Mouse (Mus musculus) embryonic fibroblast, embryonic 13.5 days (primary cell): Measurements from ENCODE around the gene Gys2. TPM values are rescaled to one million over a fixed set of nuclear protein-coding genes. Genes with fewer than 3 reads are reported as not detected.
"Not testable (repeated sequence)": the region's sequence is repeated elsewhere in the genome, so short reads cannot be mapped to it uniquely, and the experiment has no call there.

Source experiments
- H3K27ac ChIP-seq: 2 replicates; pipeline ENCODE4 v1.5.1; 2012; ENCODE audit warnings: low read length, control low read depth, inconsistent platforms; ENCODE audit not compliant: insufficient read depth
- H3K4me1 ChIP-seq: 2 replicates; pipeline ENCODE4 v1.6.1; 2011; ENCODE audit warnings: low read length; ENCODE audit not compliant: control insufficient read depth, insufficient read depth
- H3K4me3 ChIP-seq: 2 replicates; pipeline ENCODE4 v1.5.1; 2011; ENCODE audit warnings: mild to moderate bottlenecking, control low read depth, low read length; ENCODE audit not compliant: insufficient read depth
- CTCF ChIP-seq: IDR thresholded peaks from 2 replicates; pipeline ENCODE4 v1.5.1; 2011; ENCODE audit warnings: mild to moderate bottlenecking, control low read depth, low read length, moderate library complexity, borderline replicate concordance; ENCODE audit not compliant: insufficient read depth
- POLR2A ChIP-seq: IDR thresholded peaks from 2 replicates; pipeline ENCODE4 v1.6.1; 2011; ENCODE audit warnings: low read depth, mild to moderate bottlenecking, control low read depth, low read length, moderate library complexity
- polyA plus RNA-seq: library from polyadenylated mRNA; stranded (reverse); fragments of >200 nt; gene quantifications from 2 replicates; pipeline ENCODE4 v1.2.4, GENCODE M21; 2011; ENCODE audit warnings: low read depth; ENCODE audit not compliant: missing spikeins, insufficient read length

Gys2 gene
- polyA plus RNA-seq, 1 experiment = not detected

DNA sequence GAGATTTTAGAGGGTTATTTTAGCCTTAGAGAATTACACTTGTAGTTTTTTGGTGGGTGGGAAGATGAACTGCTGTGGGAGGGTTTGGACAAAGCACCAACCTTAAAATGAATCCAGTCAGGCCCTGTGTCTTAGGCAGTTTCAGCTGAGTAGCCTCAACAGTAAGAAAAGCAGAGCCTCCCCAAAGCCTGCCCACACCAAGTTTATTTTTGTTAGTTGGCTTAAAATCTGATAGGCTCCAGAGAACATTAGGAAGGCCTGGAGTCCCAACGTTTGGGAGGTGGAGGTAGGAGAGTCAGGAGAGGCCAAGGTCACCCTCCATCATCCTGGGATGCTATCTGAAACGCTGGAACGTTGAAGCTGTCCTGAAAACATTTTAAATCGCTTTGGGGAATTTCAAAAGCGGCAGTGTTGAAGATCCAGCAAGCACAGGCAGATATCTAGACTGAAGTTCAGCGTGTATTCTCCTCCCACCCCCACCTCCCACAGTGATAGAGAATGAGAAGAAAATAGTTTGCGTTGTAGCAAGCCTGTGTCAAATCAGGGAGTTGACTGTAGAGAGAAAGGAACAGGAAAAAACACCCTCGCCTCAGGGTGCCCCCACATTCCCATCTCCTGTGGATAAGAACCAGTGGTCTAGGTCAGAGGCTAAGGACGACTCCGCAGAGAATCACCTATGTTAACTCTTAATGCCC, 33.6 kb upstream of the Gys2 start:
- Histone ChIP-seq H3K27ac (no peak overlapping the region), H3K4me3 (peak overlapping the region; percentile 64), H3K4me1 (no peaks in the 10 kb centered on the region)

DNA sequence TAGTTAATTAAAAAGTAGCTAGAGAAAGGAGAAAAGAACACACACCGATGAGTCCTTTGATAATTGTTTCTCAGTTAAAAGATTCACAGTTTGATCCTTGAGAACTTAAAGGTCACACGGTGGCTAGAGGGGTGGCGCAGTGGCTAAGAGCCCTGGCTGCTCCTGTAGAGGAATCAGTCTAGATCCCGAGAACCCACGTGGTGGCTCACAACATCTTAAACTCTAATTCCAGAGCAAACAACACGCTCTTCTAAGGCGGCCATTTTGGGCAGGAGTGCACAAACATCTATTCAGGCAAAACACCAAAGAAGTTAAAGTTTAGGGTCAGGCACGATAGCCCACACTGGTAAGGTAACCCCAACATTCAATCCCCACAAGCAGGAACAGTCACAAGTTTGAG, 30.7 kb upstream of the Gys2 start:
- no peak for TF ChIP-seq CTCF
- TF ChIP-seq POLR2A = no peak
- Histone ChIP-seq H3K4me1 (no peaks in the 10 kb centered on the region), H3K4me3 (no peak overlapping the region), H3K27ac (no peak overlapping the region)

More for the DNA sequence above, 33.6 kb upstream of the Gys2 start:
- no peak for TF ChIP-seq CTCF
- TF ChIP-seq POLR2A = no peak

DNA sequence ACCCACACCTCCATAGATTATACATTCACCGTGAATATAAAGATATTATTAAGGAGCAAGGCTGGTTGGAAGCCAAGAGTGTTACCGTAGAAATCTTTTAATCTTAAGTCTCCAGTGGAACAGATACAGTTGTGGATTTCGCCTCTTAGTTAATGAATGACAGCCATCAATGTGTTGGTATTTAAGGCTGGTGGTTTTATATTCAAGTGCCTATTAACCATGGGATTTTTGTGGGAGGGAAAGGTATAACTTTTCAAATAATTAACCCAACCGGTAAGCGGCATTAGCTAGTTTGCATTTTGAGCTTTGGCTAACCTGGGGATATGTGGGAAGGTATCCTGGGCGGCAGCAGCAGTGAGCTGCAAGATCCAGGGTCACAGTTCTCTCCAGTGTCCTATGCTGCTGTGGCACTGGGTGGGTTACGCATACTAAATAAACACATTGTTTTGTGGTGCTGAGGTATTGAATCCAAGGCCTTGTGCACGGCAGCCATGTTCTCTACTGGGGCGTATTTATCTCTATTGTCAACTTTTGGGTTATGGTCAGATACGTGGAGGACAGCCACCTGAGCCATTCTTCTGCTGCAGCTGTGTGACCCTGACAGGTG, 29.7 kb upstream of the Gys2 start:
- H3K4me1 ChIP-seq = no peaks in the 10 kb centered on the region
- no peak overlapping the region for H3K4me3 ChIP-seq
- H3K27ac ChIP-seq = no peak overlapping the region
- TF ChIP-seq POLR2A (no peak), CTCF (no peak)

DNA sequence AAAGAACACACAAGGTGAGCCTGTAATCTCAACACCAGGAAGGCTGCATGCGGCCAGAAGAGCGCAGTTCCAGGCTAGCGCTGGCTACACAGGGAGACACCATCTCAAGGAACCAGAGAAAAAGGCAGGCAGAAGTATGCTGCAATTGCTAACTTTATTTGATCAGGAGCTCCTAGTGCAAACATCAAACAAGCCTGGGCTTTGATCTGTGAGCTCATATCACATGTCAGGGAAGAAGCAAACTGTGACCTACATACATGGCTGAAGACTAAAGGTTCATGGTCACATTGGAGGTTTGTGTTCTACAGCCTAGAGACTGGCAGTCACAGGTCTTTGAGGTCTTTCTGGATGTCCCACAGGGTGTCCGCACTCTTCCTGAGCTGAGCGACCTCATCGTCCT, 17.2 kb upstream of the Gys2 start:
- not testable (repeated sequence) for H3K4me3 ChIP-seq, H3K4me1 ChIP-seq, H3K27ac ChIP-seq

DNA sequence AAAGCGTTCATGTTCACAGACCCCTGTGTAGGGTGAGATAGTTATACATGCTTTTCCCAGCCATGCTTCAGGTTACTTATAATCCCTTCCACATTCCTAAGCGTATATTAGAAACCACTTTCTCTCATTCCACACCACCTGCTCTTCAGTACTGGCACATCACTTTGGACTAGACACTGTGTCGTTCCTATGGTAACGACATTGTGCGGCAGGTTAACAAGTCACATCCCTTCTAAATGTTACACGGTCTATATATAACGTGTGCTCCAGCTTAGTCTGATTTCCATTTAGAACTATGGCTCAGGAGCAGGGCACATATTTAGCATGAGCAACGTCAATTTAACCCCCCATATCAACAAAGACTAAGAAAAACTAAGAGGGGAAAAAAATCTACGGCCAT, 14.7 kb upstream of the Gys2 start:
- Histone ChIP-seq H3K4me3 (no peak overlapping the region), H3K27ac (no peak overlapping the region), H3K4me1 (no peaks in the 10 kb centered on the region)
- TF ChIP-seq CTCF (no peak), POLR2A (no peak)

DNA sequence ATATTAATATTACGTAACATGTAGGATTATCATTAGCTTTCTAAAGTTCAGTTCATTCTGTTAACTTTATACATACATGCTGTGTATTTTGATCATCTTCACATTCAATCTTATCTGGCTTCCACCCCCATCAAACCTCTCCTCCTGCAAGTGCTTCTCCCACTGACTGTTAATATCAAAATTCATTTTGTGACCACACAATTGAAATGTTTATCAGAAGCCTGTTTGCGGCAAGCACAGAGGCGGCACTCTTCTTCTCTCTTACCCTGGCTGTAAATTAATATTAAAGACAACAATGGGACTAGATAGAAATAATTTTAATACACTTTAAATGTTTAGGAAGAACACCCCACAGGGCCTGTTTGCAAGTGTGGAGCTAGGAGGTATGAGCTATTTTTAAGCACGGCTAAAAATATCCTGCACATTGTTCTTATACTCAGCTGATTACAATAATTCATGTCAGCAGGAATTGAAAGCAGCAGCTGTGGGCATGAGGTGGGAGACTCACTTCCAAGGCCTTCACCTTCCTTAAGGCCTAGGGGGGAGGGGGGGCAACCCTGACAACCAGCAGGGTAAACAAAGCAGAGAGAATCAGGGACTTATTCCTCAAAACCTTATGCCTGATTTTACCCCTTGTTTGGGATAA, 12.7 kb upstream of the Gys2 start:
- H3K4me3 ChIP-seq = no peak overlapping the region
- no peak overlapping the region for H3K27ac ChIP-seq
- no peaks in the 10 kb centered on the region for H3K4me1 ChIP-seq
- TF ChIP-seq CTCF (no peak), POLR2A (no peak)

DNA sequence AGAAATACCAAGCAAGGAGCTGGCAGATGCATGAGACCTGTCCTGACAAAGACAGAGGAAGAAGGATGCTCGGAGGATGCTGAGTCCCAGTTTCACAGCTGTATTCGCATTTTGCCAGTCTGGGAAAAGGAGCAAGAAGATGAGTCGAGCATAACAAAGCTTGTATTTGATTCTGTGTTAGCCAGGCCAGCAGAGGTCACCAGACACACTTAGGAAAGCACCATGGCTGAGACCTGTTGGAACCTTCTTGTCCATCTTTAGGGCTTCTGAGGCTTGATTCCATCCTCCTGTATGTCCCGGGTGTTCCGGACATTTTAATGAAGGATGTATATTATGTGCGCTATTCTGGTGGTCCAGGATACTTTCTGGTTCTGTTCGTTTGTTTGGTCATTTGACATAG, 4.3 kb upstream of the Gys2 start:
- H3K27ac ChIP-seq = no peak overlapping the region
- TF ChIP-seq CTCF (no peak), POLR2A (no peak)
- no peaks in the 10 kb centered on the region for H3K4me1 ChIP-seq
- no peak overlapping the region for H3K4me3 ChIP-seq

DNA sequence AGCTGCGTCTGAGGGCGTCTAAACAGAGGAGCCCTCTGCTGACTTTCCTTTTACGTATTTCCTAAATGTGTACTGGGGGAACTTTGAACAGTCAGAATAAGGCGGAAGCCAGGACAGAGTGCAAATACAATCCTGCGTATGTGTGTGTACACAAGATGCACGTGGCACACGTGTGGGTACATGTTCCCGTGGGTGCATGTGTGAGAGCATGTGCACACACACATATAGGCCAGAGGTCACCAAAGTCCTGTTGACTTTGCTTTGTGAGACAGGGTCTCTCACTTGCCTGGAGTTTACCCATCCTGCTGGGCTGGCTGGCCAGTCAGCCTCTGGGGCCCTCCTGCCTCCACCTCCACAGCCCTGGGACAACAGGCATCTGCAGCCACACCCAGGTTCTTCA, 1.8 kb downstream of the Gys2 start:
- H3K4me1 ChIP-seq = no peaks in the 10 kb centered on the region

DNA sequence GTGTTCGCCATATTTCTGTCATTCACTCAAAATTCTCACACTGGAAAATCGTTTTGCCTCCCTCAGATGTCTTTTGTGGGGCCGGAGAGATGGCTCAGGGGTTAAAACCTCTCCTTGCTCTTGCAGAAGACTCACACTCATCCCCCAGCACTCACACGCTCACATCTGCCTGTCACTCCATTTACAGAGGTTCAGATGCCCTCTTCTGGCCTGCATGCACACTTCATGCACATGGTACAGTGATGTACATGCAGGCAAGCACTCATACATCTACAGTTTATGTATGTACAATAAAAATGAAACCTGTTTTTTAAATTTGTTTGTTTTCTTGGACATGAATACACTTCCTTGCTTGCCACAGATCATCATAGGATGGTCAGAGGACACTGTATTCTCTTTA, 3.3 kb downstream of the Gys2 start:
- TF ChIP-seq POLR2A (no peak), CTCF (peak; percentile 76; the same call in 1 of the 2 replicates)

More for the DNA sequence above, 1.8 kb downstream of the Gys2 start:
- TF ChIP-seq POLR2A (no peak), CTCF (no peak)
- Histone ChIP-seq H3K27ac (no peak overlapping the region), H3K4me3 (no peak overlapping the region)

DNA sequence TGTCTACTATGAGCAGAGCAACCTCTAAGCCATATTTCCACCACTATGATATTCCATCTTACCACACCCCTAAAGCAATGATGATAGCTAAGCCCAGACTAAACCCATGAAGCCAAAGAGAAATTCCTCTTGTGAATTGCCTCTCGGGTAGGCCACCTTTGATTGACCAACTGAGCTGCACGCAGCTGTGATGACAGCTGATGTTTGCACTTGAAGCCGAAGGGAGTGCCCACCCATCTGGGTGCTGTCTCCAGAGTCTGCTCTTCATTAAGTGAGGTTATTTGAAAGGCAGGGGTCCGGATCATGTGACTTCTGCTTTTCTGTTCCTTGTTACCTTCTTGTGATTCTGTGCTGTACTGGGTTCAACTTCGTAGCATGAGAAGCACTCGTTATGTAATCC, 10.7 kb downstream of the Gys2 start:
- Histone ChIP-seq H3K27ac (no peak overlapping the region), H3K4me1 (no peaks in the 10 kb centered on the region), H3K4me3 (no peak overlapping the region)
- TF ChIP-seq POLR2A (no peak), CTCF (no peak)

More for the DNA sequence above, 3.3 kb downstream of the Gys2 start:
- Histone ChIP-seq H3K4me1 (no peaks in the 10 kb centered on the region), H3K4me3 (no peak overlapping the region), H3K27ac (no peak overlapping the region)
